30 mouse cellular contexts compared by ENCODE assay signal in genomic region chr4:136407831-136408230, GRCm38 (mm10). TPM values are rescaled to one million over a fixed set of nuclear protein-coding genes. Genes with fewer than 3 reads are reported as not detected.
DNase-seq lines count a peak whose midpoint lies in the region; ATAC-seq lines count a peak whose summit lies in the region.
"Had no signal": no experiment of that assay in that cellular context is flagged by ENCODE, and none has a peak within 500 bp of the region (broad histone marks: within the 10 kb centered on the region; RNA-seq: fewer than 3 reads in every experiment).

No protein-coding gene starts in this region.

- ATAC-seq in stomach, embryonic 16.5 days (ENCODE audit: insufficient read depth, low FRiP score), result peak; percentile 60; the same call in 1 of the 2 replicates
- no peak for ATAC-seq in erythroid progenitor cell, adult 5-6 weeks (replicated peaks; ENCODE audit: low FRiP score, poor library complexity, severe bottlenecking)
- ATAC-seq: CD4-positive, CD25-positive, alpha-beta regulatory T cell, adult 4 months; forebrain, postnatal 0 days; hindbrain, postnatal 0 days; liver, postnatal 0 days; midbrain, embryonic 13.5 days had no signal

- no peak overlapping the region for H3K27ac ChIP-seq in stomach, embryonic 16.5 days (ENCODE audit: low read length)
- H3K27ac ChIP-seq: embryonic facial prominence, embryonic 15.5 days; heart, embryonic 15.5 days; hindbrain, postnatal 0 days; layer of hippocampus, adult 2 months; midbrain, embryonic 13.5 days had no signal

- WGBS in stomach, embryonic 16.5 days, result 39% methylated on average over 11 of the region's 11 CpGs

- no peaks in the 10 kb centered on the region for H3K27me3 ChIP-seq in stomach, embryonic 16.5 days (ENCODE audit: control insufficient read depth, insufficient read depth, low read length)
- H3K27me3 ChIP-seq: embryonic facial prominence, embryonic 15.5 days; heart, embryonic 15.5 days; midbrain, embryonic 13.5 days had no signal

- no peak overlapping the region for H3K4me3 ChIP-seq in stomach, embryonic 16.5 days (replicated peaks; ENCODE audit: low read length)
- H3K4me3 ChIP-seq: embryonic facial prominence, embryonic 15.5 days; heart, embryonic 15.5 days; layer of hippocampus, adult 2 months; megakaryocyte, embryonic 14.5 days; midbrain, embryonic 13.5 days had no signal

- H3K4me2 ChIP-seq in stomach, embryonic 16.5 days (ENCODE audit: low read depth, low read length), result no peak overlapping the region
- H3K4me2 ChIP-seq: embryonic facial prominence, embryonic 15.5 days; heart, embryonic 15.5 days; liver, embryonic 11.5 days; midbrain, embryonic 13.5 days had no signal

- H3K9ac ChIP-seq in stomach, embryonic 16.5 days (ENCODE audit: low read length), result no peak overlapping the region
- H3K9ac ChIP-seq: embryonic facial prominence, embryonic 15.5 days; forebrain, postnatal 0 days; heart, embryonic 15.5 days; liver, postnatal 0 days; midbrain, embryonic 13.5 days had no signal

- no peaks in the 10 kb centered on the region for H3K36me3 ChIP-seq in stomach, embryonic 16.5 days (ENCODE audit: control insufficient read depth, insufficient read depth, low read length)
- H3K36me3 ChIP-seq: embryonic facial prominence, embryonic 15.5 days; heart, embryonic 15.5 days; midbrain, embryonic 13.5 days had no signal

- peak; percentile 24 to 31 for DNase-seq in heart, postnatal 10 days
- no peak for DNase-seq in heart, adult 18-20 months
- DNase-seq in kidney, postnatal 14 days, result peak; percentile 59
- no peak for DNase-seq in kidney, postnatal 25 days
- peak; percentile 27 for DNase-seq in testis, postnatal 14 days (ENCODE audit: low spot score)
- DNase-seq in testis, postnatal 10 days (ENCODE audit: low spot score), result no peak
- DNase-seq: cerebellum, adult 11 months; cerebellum, postnatal 14 days; forebrain, postnatal 0 days; gastrocnemius, postnatal 36 days; kidney, adult 8-10 months; liver, postnatal 0 days; lung, postnatal 14 days; right cerebral cortex, postnatal 14 days; thymus, adult 18-20 months; thymus, postnatal 4 days had no signal

- H3K4me1 ChIP-seq in stomach, embryonic 16.5 days (ENCODE audit: control insufficient read depth, insufficient read depth, low read length), result no peaks in the 10 kb centered on the region
- H3K4me1 ChIP-seq: embryonic facial prominence, embryonic 15.5 days; midbrain, embryonic 13.5 days had no signal

- intact Hi-C loops in heart, postnatal 10 days (cut with DNase I), result no loop called here

- H3K9me3 ChIP-seq in stomach, embryonic 16.5 days (replicated peaks; ENCODE audit: control insufficient read depth, low read length), result 0 out of 2 replicates have a peak, but pooled peaks cover 3% of the 10 kb centered on the region
- H3K9me3 ChIP-seq: embryonic facial prominence, embryonic 15.5 days; heart, embryonic 15.5 days; midbrain, embryonic 13.5 days had no signal

RNA-seq across cellular contexts. Expression of gene Htr1d, which starts 15.5 kb away (rescaled TPM):
- total RNA-seq in heart, postnatal 10 days (2021), result not detected
- total RNA-seq in heart, adult 18-20 months (2021), result not detected
- 0.27 and 0.34 TPM in 2 replicates for polyA plus RNA-seq in stomach, embryonic 16.5 days (2015; fragmentation: Nextera tagmentation; extraction: Ambion mirVana)
- total RNA-seq in erythroid progenitor cell, adult 5-6 weeks (2015; ENCODE audit: low replicate concordance), result not detected in 2 replicates
- not detected in 2 replicates for total RNA-seq in erythroid progenitor cell, adult 5-6 weeks (2017; ENCODE audit: low replicate concordance)
- total RNA-seq: gastrocnemius, postnatal 36 days; hematopoietic stem cell, adult 5-6 weeks; monocyte, adult 5-6 weeks; neutrophil, adult 5-6 weeks had no signal
- polyA plus RNA-seq: CD4-positive, CD25-positive, alpha-beta regulatory T cell, adult 4 months; liver, embryonic 11.5 days; liver, postnatal 0 days had no signal

RNA-seq across cellular contexts. Expression of gene 6030445D17Rik, which starts 54.2 kb away (rescaled TPM):
- total RNA-seq in heart, postnatal 10 days (2021), result under 1 TPM; 0.55 to 0.62 TPM
- total RNA-seq in heart, adult 18-20 months (2021), result under 1 TPM; 0.15 to 0.21 TPM
- 0.19 and 0.21 TPM in 2 replicates for polyA plus RNA-seq in stomach, embryonic 16.5 days (2015; fragmentation: Nextera tagmentation; extraction: Ambion mirVana)
- total RNA-seq in erythroid progenitor cell, adult 5-6 weeks (2015; ENCODE audit: low replicate concordance), result not detected in 2 replicates
- total RNA-seq in erythroid progenitor cell, adult 5-6 weeks (2017; ENCODE audit: low replicate concordance), result not detected in 2 replicates
- total RNA-seq: monocyte, adult 5-6 weeks; neutrophil, adult 5-6 weeks had no signal
- polyA plus RNA-seq: CD4-positive, CD25-positive, alpha-beta regulatory T cell, adult 4 months; forebrain, embryonic 11.5 days; liver, embryonic 11.5 days had no signal

Comparison
In these comparisons a context has a peak if more than half of its experiments do, and no peak if none do; other contexts are left out.
1. DNase-seq: peak in heart, postnatal 10 days (2 of 2), kidney, postnatal 14 days (single experiment) and testis, postnatal 14 days (single experiment); none in heart, adult 18-20 months (0 of 2), kidney, postnatal 25 days (0 of 2) and testis, postnatal 10 days (single experiment).